Mouse (Mus musculus) CD4-positive, CD25-positive, alpha-beta regulatory T cell, adult 2 months (primary cell): ENCODE results near the gene Mymx.

ENCODE experiments used
- DNase-seq: peaks from one replicate; pipeline ENCODE4 v3.0.0-alpha.2; 2012; ENCODE audit warnings: low read depth, low spot score

Mymx gene

DNA sequence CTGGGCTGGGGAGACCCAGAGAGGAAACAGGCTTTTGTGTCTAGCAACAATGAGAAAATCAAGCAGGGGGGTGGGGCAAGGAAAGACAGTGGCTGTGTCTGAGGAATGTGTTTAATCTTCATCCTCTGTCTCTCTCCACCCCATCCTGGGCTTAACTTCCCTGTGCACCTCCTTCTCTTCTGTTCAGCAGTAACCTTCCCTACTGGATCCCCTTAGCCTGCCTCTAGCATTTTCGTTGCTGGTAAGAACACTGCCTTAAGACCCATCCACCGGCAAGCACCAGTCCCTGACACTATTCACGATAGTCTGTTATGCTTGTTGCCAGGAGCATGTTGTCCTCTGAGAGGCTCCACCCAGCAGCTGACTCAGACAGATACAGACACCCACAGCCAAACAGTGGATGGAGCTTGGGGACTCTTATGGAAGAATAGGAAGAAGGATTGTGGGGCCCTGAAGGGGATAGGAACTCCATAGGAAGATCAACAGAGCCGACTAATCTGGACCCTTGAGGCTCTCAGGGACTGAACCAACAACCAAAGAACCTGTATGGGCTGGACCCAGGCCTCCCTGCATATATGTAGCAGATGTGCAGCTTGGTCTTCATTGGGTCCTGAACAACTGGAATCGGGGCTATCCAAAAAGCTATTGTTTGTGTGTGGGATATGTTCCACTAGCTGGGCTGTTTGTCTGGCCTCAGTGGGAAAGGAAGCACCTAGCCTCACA is 8.4 kb upstream of the Mymx start:
- DNase-seq = no peak

DNA sequence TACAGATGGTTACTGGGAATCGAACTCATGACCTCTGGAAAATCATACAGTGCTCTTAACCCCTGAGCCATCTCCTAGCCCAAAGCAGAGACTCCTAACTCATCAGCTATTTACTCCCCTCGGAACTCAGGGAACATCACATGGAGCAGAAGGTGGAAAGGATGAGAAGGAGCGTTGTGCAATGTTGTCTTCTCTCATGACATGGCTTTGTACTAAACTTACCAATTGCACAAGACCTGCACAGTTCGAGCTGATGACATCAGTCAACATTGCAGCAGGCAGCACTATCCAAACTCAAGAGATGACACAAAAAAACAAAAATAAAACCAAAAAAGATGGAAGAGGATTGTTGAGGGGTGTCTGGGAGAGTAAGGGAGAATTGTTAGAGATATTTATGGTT is 6.5 kb upstream of the Mymx start:
- no peak for DNase-seq

DNA sequence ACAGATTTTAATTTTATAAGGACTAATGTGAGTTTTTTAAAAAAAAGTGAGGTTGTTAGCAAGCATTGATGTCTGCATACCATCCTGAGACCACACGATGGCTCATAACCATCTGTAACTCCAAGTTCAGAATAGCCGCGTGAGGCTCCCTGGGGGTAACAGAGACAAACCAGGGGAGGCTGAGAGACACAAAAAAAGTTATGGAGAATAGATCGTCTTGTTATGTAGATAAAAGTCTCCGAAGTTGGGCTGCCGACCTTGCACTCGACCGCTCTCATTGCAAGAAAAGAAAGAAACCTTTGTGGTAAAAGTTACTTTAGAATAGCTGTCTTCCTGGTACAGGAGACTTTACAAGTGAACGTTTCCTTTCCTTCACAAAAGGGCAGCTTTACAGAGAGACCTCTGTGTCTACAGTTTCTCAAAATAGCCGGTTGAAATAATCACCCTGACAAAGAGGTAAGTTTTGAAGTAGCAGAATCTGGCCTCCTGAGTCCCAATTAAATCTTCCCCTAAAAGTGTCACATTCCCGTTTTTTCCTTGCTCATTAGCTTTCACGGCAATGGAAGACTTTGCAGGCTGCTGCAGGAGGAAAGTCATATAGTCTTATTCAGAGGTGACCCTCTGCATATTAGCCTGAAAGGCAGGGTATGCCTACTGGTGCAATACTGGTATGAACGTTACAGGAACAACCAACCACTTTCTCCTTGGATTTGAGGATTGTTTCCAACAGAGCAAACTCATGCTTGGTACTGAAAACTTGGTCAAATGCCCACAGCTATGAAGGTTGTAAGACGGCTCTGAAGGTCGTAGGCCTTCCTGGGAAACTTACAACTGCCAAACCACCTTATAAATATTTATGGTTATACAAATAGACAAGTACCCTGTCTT is 5.3 kb upstream of the Mymx start:
- DNase-seq = no peak

GRCm38 (mm10) chr17:45602984-45603383 is 1.1 kb upstream of the Mymx start:
- no peak for DNase-seq

DNA sequence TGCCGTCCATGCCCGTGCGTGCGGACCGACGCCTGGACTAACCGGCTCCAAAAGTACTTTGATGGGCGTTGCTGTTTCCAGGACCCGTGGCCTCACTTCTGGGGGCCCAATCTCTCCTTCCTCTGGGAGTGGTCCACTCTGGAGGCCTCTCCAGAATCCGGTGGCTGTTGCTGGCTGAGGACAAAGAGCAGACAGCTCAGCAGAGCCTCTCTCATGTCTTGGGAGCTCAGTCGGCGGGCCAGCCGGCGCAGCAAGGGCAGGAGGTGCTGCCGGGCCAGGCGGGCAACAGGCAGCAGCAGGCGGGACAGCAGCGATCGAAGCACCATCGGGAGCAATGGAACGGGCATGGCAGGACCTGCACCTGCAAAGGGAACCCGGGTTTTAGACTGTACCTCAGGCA is 577 bp downstream of the Mymx start:
- DNase-seq = no peak

- DNase-seq = no peak
Measured at GRCm38 (mm10) chr17:45600267-45600666, 1.6 kb downstream of the Mymx start.

- no peak for DNase-seq
Measured at GRCm38 (mm10) chr17:45599446-45600242, 2.3 kb downstream of the Mymx start, which contains the start of gene Slc29a1. Slc29a1 (minus strand) TSS chr17:45599606.

GRCm38 (mm10) chr17:45598891-45599290 is 3.0 kb downstream of the Mymx start:
- no peak for DNase-seq

GRCm38 (mm10) chr17:45598376-45598775 is 3.5 kb downstream of the Mymx start:
- no peak for DNase-seq

DNA sequence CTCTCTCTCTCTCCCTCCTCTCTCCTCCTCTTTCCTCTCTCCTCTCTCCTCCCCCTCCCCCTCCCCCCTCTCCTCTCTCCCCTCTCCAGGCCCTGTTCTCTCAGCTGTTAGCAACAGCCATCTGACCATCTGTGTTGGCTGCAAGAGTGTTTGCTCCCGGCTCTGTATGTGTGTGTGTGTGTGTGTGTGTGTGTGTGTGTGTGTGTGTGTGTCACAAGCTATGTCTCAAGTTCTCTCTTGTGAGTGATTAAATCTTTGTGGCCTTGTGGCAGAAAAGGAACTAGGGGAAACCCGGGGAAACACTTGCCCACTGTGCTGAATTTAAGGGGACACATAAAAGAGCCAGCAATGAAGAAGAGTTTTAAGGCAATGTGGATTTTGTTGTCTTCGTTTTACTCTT is 4.1 kb downstream of the Mymx start:
- DNase-seq = peak; percentile 30

GRCm38 (mm10) chr17:45596631-45597396 is 5.1 kb downstream of the Mymx start:
- DNase-seq = peak; percentile 72

GRCm38 (mm10) chr17:45595736-45596390 is 6.0 kb downstream of the Mymx start:
- DNase-seq = peak; percentile 53

DNA sequence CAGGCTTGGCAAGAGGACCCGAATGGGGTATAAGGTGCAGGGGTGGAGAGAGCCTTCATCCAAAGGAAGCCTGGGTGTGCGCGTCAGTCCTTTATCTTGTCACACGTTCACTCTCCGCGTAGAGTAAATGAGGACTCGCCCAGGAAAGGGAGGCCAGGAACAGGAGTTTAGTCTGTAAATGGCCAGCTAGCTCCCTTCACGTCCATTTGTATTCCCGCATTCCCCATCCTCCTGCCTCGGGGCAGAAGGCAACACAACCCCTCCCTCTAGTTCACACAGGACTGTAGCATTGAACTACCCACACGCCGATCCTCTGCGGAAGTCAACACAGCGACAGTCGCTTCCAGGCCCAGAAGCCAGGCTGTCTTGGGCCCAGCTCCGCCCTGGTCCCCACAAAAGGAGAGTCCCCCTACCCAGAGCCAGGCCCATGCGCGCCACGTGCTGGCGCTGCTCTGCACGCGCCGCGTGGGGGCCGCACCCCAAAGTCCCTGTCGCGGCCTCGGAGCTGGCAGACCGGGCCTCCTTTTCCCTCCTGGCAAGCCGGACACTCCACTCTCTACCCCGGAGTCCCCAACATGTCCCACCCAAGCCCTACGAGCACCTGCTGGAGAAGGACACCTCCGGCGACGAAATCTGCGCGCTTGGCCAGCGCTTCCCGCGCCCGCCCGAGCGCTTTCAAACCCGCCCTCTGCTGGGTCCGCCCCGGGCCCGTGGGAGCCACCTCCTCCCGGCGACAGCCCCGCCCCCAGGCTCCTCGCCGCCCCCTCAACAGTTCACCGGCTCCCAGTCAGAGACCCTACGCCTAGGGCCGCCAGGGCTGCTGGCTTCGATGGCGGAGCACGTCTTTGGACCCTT is 6.8 kb downstream of the Mymx start:
- peak; percentile 82 for DNase-seq

- no peak for DNase-seq
Measured at GRCm38 (mm10) chr17:45594195-45594594, 7.7 kb downstream of the Mymx start.

DNA sequence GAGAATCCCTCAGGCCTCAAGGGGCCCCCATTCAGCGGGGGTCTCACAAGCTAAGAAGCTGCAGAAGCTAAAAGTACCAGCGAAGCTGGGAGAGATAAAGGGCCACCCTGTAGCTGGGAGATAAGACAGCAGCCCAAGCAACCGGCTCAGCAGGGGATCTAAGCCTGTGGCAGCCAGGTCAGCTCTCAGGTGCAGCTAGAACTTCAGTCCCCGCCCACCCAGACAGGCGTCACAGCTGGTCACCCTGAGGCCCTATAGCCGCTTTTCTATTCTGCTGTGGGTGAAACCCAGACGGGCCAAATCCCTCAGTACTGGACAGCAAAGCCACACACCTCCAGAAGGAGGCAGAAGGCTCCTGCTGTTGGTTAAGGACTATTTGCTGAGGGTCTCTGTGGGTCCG is 8.4 kb downstream of the Mymx start:
- no peak for DNase-seq

GRCm38 (mm10) chr17:45592606-45593431 is 9.1 kb downstream of the Mymx start:
- DNase-seq = no peak

- DNase-seq = no peak
Measured at GRCm38 (mm10) chr17:45591701-45592605, 9.9 kb downstream of the Mymx start.

DNA sequence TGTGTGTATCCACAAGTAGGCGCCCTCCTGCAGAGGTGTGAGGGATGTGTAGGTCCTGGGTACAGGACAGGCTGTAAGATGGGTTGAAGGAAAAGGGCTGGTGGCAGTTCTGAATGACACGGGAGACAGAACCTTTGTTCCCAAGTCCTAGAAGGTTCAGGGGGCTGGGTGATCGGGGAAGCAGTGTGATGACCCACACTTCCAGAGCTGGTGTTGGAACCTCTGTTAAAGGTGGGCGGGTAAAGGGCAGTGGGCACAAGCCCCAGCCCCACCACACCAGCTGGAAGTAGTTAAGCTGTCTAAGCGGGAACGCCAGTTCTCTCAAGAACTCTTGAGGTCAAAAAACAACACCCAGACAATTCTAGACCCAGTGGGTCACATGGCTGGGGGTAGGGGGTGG is 11.5 kb downstream of the Mymx start:
- DNase-seq = no peak
